Mouse (Mus musculus): Measurements from ENCODE around the gene Btbd3. TPM values are rescaled to one million over a fixed set of nuclear protein-coding genes. Genes with fewer than 3 reads are reported as not detected.
A peak's percentile ranks its signal among the peaks of the same experiment; 100 is the strongest.

Btbd3 gene
- polyA plus RNA-seq, 1 experiment from 2014 or later: 24.4 TPM

DNA sequence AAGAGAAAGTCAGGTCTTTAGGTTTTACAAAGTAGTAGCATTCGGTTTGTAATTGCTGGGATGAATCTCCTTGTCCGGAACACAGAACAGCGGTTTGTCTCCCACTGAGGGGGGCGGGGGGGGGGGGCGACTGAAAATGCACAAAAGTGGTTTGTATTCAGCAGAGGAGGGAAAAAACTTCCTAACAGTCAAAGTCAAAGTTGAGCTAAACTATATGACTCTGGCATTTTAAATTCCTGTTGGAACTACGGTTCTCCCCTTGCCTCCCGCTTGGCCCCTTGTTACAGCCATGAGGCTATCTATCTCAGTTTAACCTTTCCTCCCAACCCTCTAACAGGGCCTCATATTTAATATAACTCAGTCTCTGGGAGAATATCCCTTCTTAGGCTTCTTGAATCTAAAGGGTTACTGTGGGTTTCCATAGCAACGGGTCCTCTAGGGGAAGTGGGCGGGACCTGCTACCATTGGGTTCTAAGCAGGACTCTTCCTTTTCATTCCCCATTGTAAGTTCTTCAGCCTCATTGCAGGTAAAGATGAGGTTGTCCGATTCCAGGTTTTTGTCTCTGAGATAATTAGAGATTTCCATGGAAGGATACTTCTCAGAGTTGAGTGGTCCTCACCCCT lies 1.4 kb downstream of the Btbd3 start:
- Histone ChIP-seq H3K27me3 (replicated peaks; ENCODE audit: control insufficient read depth, insufficient read depth, low read length) (no peaks in the 10 kb centered on the region), H3K4me3 (ENCODE audit: low read depth, low read length) (peak overlapping the region; percentile 93), H3K4me2 (ENCODE audit: low read length) (peak overlapping the region; percentile 74), H3K9ac (ENCODE audit: low read length) (peak overlapping the region; percentile 87), H3K4me1 (ENCODE audit: control insufficient read depth, insufficient read depth, low read length) (peaks cover 13% of the 10 kb centered on the region), H3K36me3 (ENCODE audit: control insufficient read depth, insufficient read depth, low read length) (no peaks in the 10 kb centered on the region), H3K27ac (ENCODE audit: low read depth, low read length) (no peak overlapping the region), H3K9me3 (replicated peaks; ENCODE audit: control insufficient read depth, low read length) (no peaks in the 10 kb centered on the region)
- peak; percentile 22 for ATAC-seq
- peak; percentile 95 for DNase-seq (ENCODE audit: low spot score)
- 1% methylated on average over 10 of the region's 10 CpGs for WGBS

DNA sequence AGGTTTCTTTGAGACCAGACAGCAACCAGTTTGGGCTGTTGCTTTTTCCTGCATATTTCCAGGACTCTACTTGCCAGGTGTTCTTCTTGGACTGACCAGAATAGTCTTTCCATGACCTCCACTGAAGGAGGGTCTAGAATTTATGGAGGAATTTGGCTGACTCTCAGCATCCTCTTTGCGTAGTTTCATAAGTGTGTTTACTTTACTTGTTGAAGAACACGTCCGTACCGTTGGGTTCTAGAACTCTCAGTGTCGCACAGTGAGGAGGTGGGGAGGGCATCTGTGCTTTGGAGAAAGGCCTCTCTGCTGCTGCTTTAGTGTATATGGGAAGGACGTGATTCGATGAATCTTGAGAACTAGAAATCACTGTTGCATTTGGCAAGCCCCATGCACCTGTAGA lies 4.8 kb downstream of the Btbd3 start:
- H3K4me1 ChIP-seq (ENCODE audit: control insufficient read depth, insufficient read depth, low read length): peaks cover 16% of the 10 kb centered on the region

GRCm38 (mm10) chr2:138262885-138263284 lies 6.5 kb downstream of the Btbd3 start:
- Histone ChIP-seq H3K9me3 (replicated peaks; ENCODE audit: control insufficient read depth, low read length) (no peaks in the 10 kb centered on the region), H3K9ac (ENCODE audit: low read length) (no peak overlapping the region), H3K4me1 (ENCODE audit: control insufficient read depth, insufficient read depth, low read length) (peaks cover 20% of the 10 kb centered on the region), H3K27me3 (replicated peaks; ENCODE audit: control insufficient read depth, insufficient read depth, low read length) (no peaks in the 10 kb centered on the region), H3K36me3 (ENCODE audit: control insufficient read depth, insufficient read depth, low read length) (no peaks in the 10 kb centered on the region), H3K27ac (ENCODE audit: low read depth, low read length) (no peak overlapping the region), H3K4me3 (ENCODE audit: low read depth, low read length) (no peak overlapping the region), H3K4me2 (ENCODE audit: low read length) (no peak overlapping the region)
- DNase-seq (ENCODE audit: low spot score) (no peak), ATAC-seq (no peak)
- whole genome bisulfite sequencing: 89% methylated on average over 11 of the region's 11 CpGs

More for the DNA sequence above, 4.8 kb downstream of the Btbd3 start:
- no peak for ATAC-seq
- no peaks in the 10 kb centered on the region for H3K36me3 ChIP-seq (ENCODE audit: control insufficient read depth, insufficient read depth, low read length)
- no peak overlapping the region for H3K27ac ChIP-seq (ENCODE audit: low read depth, low read length)
- H3K27me3 ChIP-seq (replicated peaks; ENCODE audit: control insufficient read depth, insufficient read depth, low read length): no peaks in the 10 kb centered on the region
- H3K4me3 ChIP-seq (ENCODE audit: low read depth, low read length): no peak overlapping the region
- no peak overlapping the region for H3K9ac ChIP-seq (ENCODE audit: low read length)
- no peaks in the 10 kb centered on the region for H3K9me3 ChIP-seq (replicated peaks; ENCODE audit: control insufficient read depth, low read length)
- H3K4me2 ChIP-seq (ENCODE audit: low read length): no peak overlapping the region
- DNase-seq (ENCODE audit: low spot score): no peak
- 95% methylated on average over 7 of the region's 7 CpGs for WGBS

GRCm38 (mm10) chr2:138265356-138266005 lies 9.1 kb downstream of the Btbd3 start:
- ATAC-seq: no peak
- Histone ChIP-seq H3K36me3 (ENCODE audit: control insufficient read depth, insufficient read depth, low read length) (no peaks in the 10 kb centered on the region), H3K9ac (ENCODE audit: low read length) (peak overlapping the region; percentile 9; the same call in 1 of the 2 replicates), H3K4me1 (ENCODE audit: control insufficient read depth, insufficient read depth, low read length) (peaks cover 14% of the 10 kb centered on the region), H3K4me2 (ENCODE audit: low read length) (no peak overlapping the region), H3K27ac (ENCODE audit: low read depth, low read length) (no peak overlapping the region), H3K4me3 (ENCODE audit: low read depth, low read length) (no peak overlapping the region), H3K27me3 (replicated peaks; ENCODE audit: control insufficient read depth, insufficient read depth, low read length) (no peaks in the 10 kb centered on the region), H3K9me3 (replicated peaks; ENCODE audit: control insufficient read depth, low read length) (no peaks in the 10 kb centered on the region)
- DNase-seq (ENCODE audit: low spot score): no peak
- 37% methylated on average over 13 of the region's 13 CpGs for WGBS

DNA sequence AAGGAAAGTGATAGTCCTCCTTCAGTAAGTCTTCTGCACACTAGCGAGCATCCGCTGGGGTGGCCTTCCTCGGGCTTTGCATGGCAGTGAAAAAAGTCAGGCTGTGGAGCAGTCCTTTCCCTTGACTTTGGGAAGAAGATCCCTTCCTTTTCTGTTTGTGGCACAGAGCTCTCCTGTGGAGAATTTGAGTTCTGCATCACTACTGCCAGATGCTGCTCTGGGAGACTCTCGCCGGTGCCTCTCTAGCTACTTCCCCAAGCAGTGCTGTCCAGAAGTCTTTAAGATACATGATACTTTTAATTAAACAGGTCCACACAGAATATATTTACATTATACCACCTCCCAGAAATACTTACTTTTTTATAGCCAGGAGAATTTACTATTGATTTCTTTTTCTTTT lies 10.3 kb downstream of the Btbd3 start:
- Histone ChIP-seq H3K9ac (ENCODE audit: low read length) (no peak overlapping the region), H3K4me1 (ENCODE audit: control insufficient read depth, insufficient read depth, low read length) (peaks cover 14% of the 10 kb centered on the region), H3K27me3 (replicated peaks; ENCODE audit: control insufficient read depth, insufficient read depth, low read length) (no peaks in the 10 kb centered on the region), H3K9me3 (replicated peaks; ENCODE audit: control insufficient read depth, low read length) (no peaks in the 10 kb centered on the region), H3K27ac (ENCODE audit: low read depth, low read length) (no peak overlapping the region), H3K4me2 (ENCODE audit: low read length) (no peak overlapping the region), H3K36me3 (ENCODE audit: control insufficient read depth, insufficient read depth, low read length) (no peaks in the 10 kb centered on the region), H3K4me3 (ENCODE audit: low read depth, low read length) (no peak overlapping the region)
- ATAC-seq (no peak), DNase-seq (ENCODE audit: low spot score) (no peak)
- 67% methylated on average over 5 of the region's 5 CpGs for WGBS

- no peak for DNase-seq (ENCODE audit: low spot score)
- WGBS: 67% methylated on average over 4 of the region's 4 CpGs
- Histone ChIP-seq H3K9me3 (replicated peaks; ENCODE audit: control insufficient read depth, low read length) (no peaks in the 10 kb centered on the region), H3K4me3 (ENCODE audit: low read depth, low read length) (no peak overlapping the region), H3K27me3 (replicated peaks; ENCODE audit: control insufficient read depth, insufficient read depth, low read length) (no peaks in the 10 kb centered on the region), H3K4me1 (ENCODE audit: control insufficient read depth, insufficient read depth, low read length) (peaks cover 14% of the 10 kb centered on the region), H3K4me2 (ENCODE audit: low read length) (no peak overlapping the region), H3K27ac (ENCODE audit: low read depth, low read length) (no peak overlapping the region), H3K9ac (ENCODE audit: low read length) (no peak overlapping the region), H3K36me3 (ENCODE audit: control insufficient read depth, insufficient read depth, low read length) (no peaks in the 10 kb centered on the region)
- no peak for ATAC-seq
Measured at GRCm38 (mm10) chr2:138267852-138268513, 11.6 kb downstream of the Btbd3 start.

DNA sequence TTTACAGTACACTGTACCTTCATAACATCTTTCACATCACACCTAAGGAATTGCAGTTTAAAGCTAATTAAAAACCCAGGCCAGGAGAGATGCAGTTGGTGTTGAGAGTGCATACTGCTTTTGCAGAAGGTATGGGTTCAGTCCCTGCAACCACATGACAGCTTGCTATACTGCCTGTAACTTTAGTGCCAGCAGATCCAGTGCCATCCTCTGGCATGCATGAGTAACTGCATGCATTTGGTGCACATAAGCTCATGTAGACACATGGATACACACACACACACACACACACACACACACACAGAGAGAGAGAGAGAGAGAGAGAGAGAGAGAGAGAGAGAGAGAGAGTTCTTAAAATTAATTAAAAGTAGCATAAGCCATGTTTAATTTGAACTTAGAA lies 13.0 kb downstream of the Btbd3 start:
- H3K4me1 ChIP-seq (ENCODE audit: control insufficient read depth, insufficient read depth, low read length): peaks cover 14% of the 10 kb centered on the region
- H3K36me3 ChIP-seq (ENCODE audit: control insufficient read depth, insufficient read depth, low read length): no peaks in the 10 kb centered on the region
- no peak for ATAC-seq
- no peak overlapping the region for H3K4me2 ChIP-seq (ENCODE audit: low read length)
- no peaks in the 10 kb centered on the region for H3K27me3 ChIP-seq (replicated peaks; ENCODE audit: control insufficient read depth, insufficient read depth, low read length)
- no peak overlapping the region for H3K9ac ChIP-seq (ENCODE audit: low read length)
- no peak overlapping the region for H3K27ac ChIP-seq (ENCODE audit: low read depth, low read length)
- no peaks in the 10 kb centered on the region for H3K9me3 ChIP-seq (replicated peaks; ENCODE audit: control insufficient read depth, low read length)
- H3K4me3 ChIP-seq (ENCODE audit: low read depth, low read length): no peak overlapping the region
- no peak for DNase-seq (ENCODE audit: low spot score)

GRCm38 (mm10) chr2:138273404-138274073 lies 17.2 kb downstream of the Btbd3 start:
- no peak for DNase-seq (ENCODE audit: low spot score)
- peaks cover 10% of the 10 kb centered on the region; the same call in 1 of the 2 replicates for H3K4me1 ChIP-seq (ENCODE audit: control insufficient read depth, insufficient read depth, low read length)
- 92% methylated on average over 9 of the region's 9 CpGs for WGBS
- H3K9ac ChIP-seq (ENCODE audit: low read length): no peak overlapping the region
- H3K4me3 ChIP-seq (ENCODE audit: low read depth, low read length): no peak overlapping the region
- no peak overlapping the region for H3K27ac ChIP-seq (ENCODE audit: low read depth, low read length)
- H3K9me3 ChIP-seq (replicated peaks; ENCODE audit: control insufficient read depth, low read length): no peaks in the 10 kb centered on the region
- H3K4me2 ChIP-seq (ENCODE audit: low read length): no peak overlapping the region
- H3K36me3 ChIP-seq (ENCODE audit: control insufficient read depth, insufficient read depth, low read length): no peaks in the 10 kb centered on the region
- no peaks in the 10 kb centered on the region for H3K27me3 ChIP-seq (replicated peaks; ENCODE audit: control insufficient read depth, insufficient read depth, low read length)
- ATAC-seq: no peak
